Mouse (Mus musculus) MEL (cell line): ENCODE results near the gene Atp6v0e.

ENCODE experiments used
- CHD2 ChIP-seq: IDR thresholded peaks from 2 replicates; pipeline ENCODE4 v1.6.1; 2011; ENCODE audit warnings: low read length, improper control_type of control experiment
- CTCF ChIP-seq, 3 experiments: IDR thresholded peaks in 2 of 3; conservative IDR thresholded peaks in 1 of 3; 2 replicates each; pipeline ENCODE4 v1.5.1; 2011 to 2012; ENCODE audit warnings: low read length in 3 of 3, low read depth in 2 of 3, mild to moderate bottlenecking in 2 of 3, improper control_type of control experiment in 1 of 3, inconsistent platforms in 1 of 3, mixed read lengths in 1 of 3, moderate library complexity in 1 of 3; ENCODE audit not compliant: control insufficient read depth in 1 of 3, insufficient read depth in 1 of 3, poor library complexity in 1 of 3, severe bottlenecking in 1 of 3
- EP300 ChIP-seq, 2 experiments: IDR thresholded peaks; 2 replicates each; pipeline ENCODE4 v1.6.1; 2011; ENCODE audit warnings: improper control_type of control experiment in 2 of 2, low read length in 2 of 2, low read depth in 1 of 2, mild to moderate bottlenecking in 1 of 2
- ETS1 ChIP-seq: IDR thresholded peaks from 2 replicates; pipeline ENCODE4 v1.6.1; 2012; ENCODE audit warnings: low read depth, mild to moderate bottlenecking, inconsistent platforms, low read length, improper control_type of control experiment, moderate library complexity
- GATA1 ChIP-seq: IDR thresholded peaks from 2 replicates; pipeline ENCODE4 v1.6.1; 2011; ENCODE audit warnings: low read depth, low read length, improper control_type of control experiment
- HCFC1 ChIP-seq: IDR thresholded peaks from 2 replicates; pipeline ENCODE4 v1.6.1; 2012; ENCODE audit warnings: low read depth, mild to moderate bottlenecking, inconsistent platforms, low read length, improper control_type of control experiment, moderate library complexity
- MYB ChIP-seq: IDR thresholded peaks from 2 replicates; pipeline ENCODE4 v1.6.1; 2011; ENCODE audit warnings: mild to moderate bottlenecking, low read depth, low read length, improper control_type of control experiment
- POLR2A ChIP-seq, 2 experiments: IDR thresholded peaks; 2 replicates each; pipeline ENCODE4 v1.6.1; 2011 to 2012; ENCODE audit warnings: low read length in 2 of 2, mild to moderate bottlenecking in 2 of 2, control low read depth in 1 of 2, improper control_type of control experiment in 1 of 2, low read depth in 1 of 2, moderate library complexity in 1 of 2; ENCODE audit not compliant: control insufficient read depth in 1 of 2, insufficient read depth in 1 of 2, poor library complexity in 1 of 2
- POLR2AphosphoS2 ChIP-seq: IDR thresholded peaks from 2 replicates; pipeline ENCODE4 v1.6.1; 2011; ENCODE audit warnings: low read length, improper control_type of control experiment
- SMC3 ChIP-seq: IDR thresholded peaks from 2 replicates; pipeline ENCODE4 v1.6.1; 2011; ENCODE audit warnings: low read depth, low read length, improper control_type of control experiment
- TBP ChIP-seq: IDR thresholded peaks from 2 replicates; pipeline ENCODE4 v1.8.0; 2011; ENCODE audit warnings: low read depth, low read length, improper control_type of control experiment
- UBTF ChIP-seq: IDR thresholded peaks from 2 replicates; pipeline ENCODE4 v1.6.1; 2012; ENCODE audit warnings: low read depth, mild to moderate bottlenecking, inconsistent platforms, low read length, improper control_type of control experiment, moderate library complexity, borderline replicate concordance; ENCODE audit not compliant: insufficient read depth
- USF1 ChIP-seq: IDR thresholded peaks from 2 replicates; pipeline ENCODE4 v1.6.1; 2014; ENCODE audit warnings: low read depth, mild to moderate bottlenecking, inconsistent platforms, low read length, improper control_type of control experiment, moderate library complexity
- ZC3H11A ChIP-seq: IDR thresholded peaks from 2 replicates; pipeline ENCODE4 v1.6.1; 2012; ENCODE audit warnings: low read depth, mild to moderate bottlenecking, inconsistent platforms, low read length, improper control_type of control experiment

- TF ChIP-seq GATA1 (peak; percentile 67), CTCF (IDR thresholded peaks at IDR 0.05 in 2 of 3, conservative IDR thresholded peaks at IDR 0.05 in 1 of 3; ENCODE audit: control insufficient read depth in 1 of 3, insufficient read depth in 1 of 3, low read depth in 2 of 3, low read length in 3 of 3, poor library complexity in 1 of 3, severe bottlenecking in 1 of 3) (no peak), POLR2A (IDR thresholded peaks at IDR 0.05; ENCODE audit: control insufficient read depth in 1 of 2, insufficient read depth in 1 of 2, low read depth in 1 of 2, low read length in 2 of 2, poor library complexity in 1 of 2) (no peak), MYB (no peak), USF1 (no peak), SMC3 (no peak), CHD2 (no peak), HCFC1 (no peak), EP300 (IDR thresholded peaks at IDR 0.05; ENCODE audit: low read depth in 1 of 2, low read length in 2 of 2) (peak; percentile 74 to 77), ZC3H11A (no peak), POLR2AphosphoS2 (no peak), TBP (no peak), ETS1 (peak; percentile 90), UBTF (no peak)
Observed at GRCm38 (mm10) chr17:26689810-26690209, 26.8 kb downstream of the Atp6v0e start.
